Mouse (Mus musculus): ENCODE results near the gene Pitpnb. TPM values are rescaled to one million over a fixed set of nuclear protein-coding genes. Genes with fewer than 3 reads are reported as not detected.
A peak's percentile ranks its signal among the peaks of the same experiment; 100 is the strongest.

The Pitpnb gene
- polyA plus RNA-seq, 1 experiment from 2014 or later = 131 TPM

DNA sequence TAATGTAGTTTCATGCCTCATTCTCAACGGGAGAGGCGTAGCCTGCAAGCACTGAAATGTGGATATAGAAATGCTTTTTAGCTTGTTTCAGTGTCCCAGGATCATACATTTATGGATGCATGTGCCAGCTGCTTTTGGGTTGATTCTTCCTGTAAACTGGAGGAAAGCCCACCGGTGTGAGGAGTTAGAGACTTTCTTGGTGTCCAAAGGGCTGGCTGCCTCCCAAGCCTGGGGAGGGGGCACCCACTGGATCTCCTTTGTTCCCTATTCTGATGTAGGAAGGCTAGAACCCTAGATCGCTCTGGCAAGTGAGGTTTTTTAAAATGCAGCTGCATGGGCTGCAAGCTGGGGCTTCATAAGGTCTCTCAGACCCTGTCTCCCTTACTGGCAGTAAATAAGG, 93.1 kb downstream of the Pitpnb start:
- ATAC-seq (ENCODE audit: insufficient read depth, low FRiP score, low TSS enrichment) = no peak
- H3K27ac ChIP-seq (ENCODE audit: low read depth, low read length) = no peak overlapping the region
- 81% methylated on average over 4 of the region's 4 CpGs for WGBS
- H3K4me1 ChIP-seq (ENCODE audit: control insufficient read depth, insufficient read depth, low read length) = peaks cover 73% of the 10 kb centered on the region
- DNase-seq (ENCODE audit: low spot score) = no peak
- H3K27me3 ChIP-seq (ENCODE audit: control insufficient read depth, insufficient read depth, low read length) = 0 out of 2 replicates have a peak, but pooled peaks cover 3% of the 10 kb centered on the region
- peak overlapping the region; percentile 97 for H3K4me2 ChIP-seq (ENCODE audit: low read depth)
- H3K4me3 ChIP-seq (ENCODE audit: low read depth, low read length) = peak overlapping the region; percentile 95
- peak overlapping the region; percentile 26; the same call in 1 of the 2 replicates for H3K9ac ChIP-seq (ENCODE audit: low read length)
- no peaks in the 10 kb centered on the region for H3K9me3 ChIP-seq (ENCODE audit: control insufficient read depth, low read length)
- peaks cover 8% of the 10 kb centered on the region for H3K36me3 ChIP-seq (ENCODE audit: control insufficient read depth, insufficient read depth, low read length)

DNA sequence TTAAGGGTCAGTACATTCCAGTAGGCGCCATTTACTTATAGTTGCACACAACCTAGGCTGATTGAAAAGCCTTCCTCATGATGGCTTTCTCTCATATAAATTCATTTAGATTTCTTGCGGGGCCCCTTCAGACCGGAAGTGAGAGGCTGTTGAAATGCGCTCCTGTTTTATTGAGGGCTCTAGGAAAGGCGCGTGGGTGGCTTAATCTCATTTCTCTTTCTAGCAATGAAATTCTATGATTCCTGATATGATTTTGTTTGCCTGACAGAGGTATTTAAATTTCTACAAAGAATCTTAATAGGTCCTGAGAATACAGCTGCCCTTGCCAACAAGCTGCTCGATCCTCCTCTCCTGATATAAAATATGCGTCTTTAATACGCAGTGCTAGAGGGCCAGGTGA, 95.2 kb downstream of the Pitpnb start:
- DNase-seq (ENCODE audit: low spot score) (no peak), ATAC-seq (ENCODE audit: insufficient read depth, low FRiP score, low TSS enrichment) (no peak)
- Histone ChIP-seq H3K9me3 (ENCODE audit: control insufficient read depth, low read length) (no peaks in the 10 kb centered on the region), H3K36me3 (ENCODE audit: control insufficient read depth, insufficient read depth, low read length) (peaks cover 5% of the 10 kb centered on the region), H3K4me3 (ENCODE audit: low read depth, low read length) (no peak overlapping the region), H3K27me3 (ENCODE audit: control insufficient read depth, insufficient read depth, low read length) (no peaks in the 10 kb centered on the region), H3K9ac (ENCODE audit: low read length) (no peak overlapping the region), H3K4me2 (ENCODE audit: low read depth) (peak overlapping the region; percentile 97), H3K4me1 (ENCODE audit: control insufficient read depth, insufficient read depth, low read length) (peaks cover 64% of the 10 kb centered on the region), H3K27ac (ENCODE audit: low read depth, low read length) (no peak overlapping the region)
- 89% methylated on average over 9 of the region's 9 CpGs for WGBS

DNA sequence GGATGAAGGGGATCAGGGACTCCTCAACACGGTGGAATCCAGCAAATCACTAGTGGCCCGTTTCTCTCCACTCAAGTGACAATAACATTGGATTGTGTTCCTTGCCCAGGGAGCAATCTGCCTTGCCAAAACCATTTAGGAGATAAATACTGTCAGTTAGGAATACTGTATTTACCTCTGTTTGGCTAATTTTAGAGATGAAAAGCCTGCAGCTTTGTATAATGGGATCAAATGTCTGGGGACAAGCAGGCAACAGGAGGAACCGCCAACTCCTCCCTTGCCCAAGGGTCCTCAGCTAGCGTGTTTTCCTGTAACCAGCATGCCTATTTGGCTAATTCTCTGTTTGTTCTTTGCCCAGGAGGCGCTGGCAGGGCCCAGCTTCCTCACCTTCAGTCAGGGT, 95.7 kb downstream of the Pitpnb start:
- peaks cover 64% of the 10 kb centered on the region for H3K4me1 ChIP-seq (ENCODE audit: control insufficient read depth, insufficient read depth, low read length)
- no peak for DNase-seq (ENCODE audit: low spot score)

DNA sequence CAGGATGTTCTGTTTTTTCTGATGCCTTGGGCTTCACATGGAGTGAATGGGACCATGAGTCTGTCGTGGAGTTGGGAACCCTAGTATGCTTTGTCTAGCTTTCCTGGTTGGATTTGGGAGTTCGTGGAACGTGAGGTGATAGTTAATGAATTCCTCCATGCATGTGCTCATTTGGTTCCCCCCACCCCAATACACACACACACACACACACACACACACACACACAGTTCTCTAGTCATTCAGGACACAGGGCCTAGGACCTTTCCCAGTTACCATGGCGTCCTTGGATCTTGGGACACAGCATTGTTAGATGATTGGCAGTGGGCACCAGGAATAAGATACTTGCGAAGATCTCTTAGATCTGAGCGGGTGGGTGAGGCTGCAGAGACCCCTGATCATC, 98.3 kb downstream of the Pitpnb start:
- H3K4me1 ChIP-seq (ENCODE audit: control insufficient read depth, insufficient read depth, low read length) = peaks cover 56% of the 10 kb centered on the region
- DNase-seq (ENCODE audit: low spot score) = no peak
- H3K27me3 ChIP-seq (ENCODE audit: control insufficient read depth, insufficient read depth, low read length) = no peaks in the 10 kb centered on the region
- no peak overlapping the region for H3K4me3 ChIP-seq (ENCODE audit: low read depth, low read length)
- no peak overlapping the region for H3K27ac ChIP-seq (ENCODE audit: low read depth, low read length)
- no peaks in the 10 kb centered on the region; the same call in 1 of the 2 replicates for H3K36me3 ChIP-seq (ENCODE audit: control insufficient read depth, insufficient read depth, low read length)
- H3K4me2 ChIP-seq (ENCODE audit: low read depth) = no peak overlapping the region
- H3K9me3 ChIP-seq (ENCODE audit: control insufficient read depth, low read length) = no peaks in the 10 kb centered on the region
- H3K9ac ChIP-seq (ENCODE audit: low read length) = no peak overlapping the region
- no peak for ATAC-seq (ENCODE audit: insufficient read depth, low FRiP score, low TSS enrichment)
- 80% methylated on average over 6 of the region's 6 CpGs for WGBS

More for the DNA sequence above, 95.7 kb downstream of the Pitpnb start:
- H3K9me3 ChIP-seq (ENCODE audit: control insufficient read depth, low read length) = no peaks in the 10 kb centered on the region
- no peak for ATAC-seq (ENCODE audit: insufficient read depth, low FRiP score, low TSS enrichment)
- no peaks in the 10 kb centered on the region for H3K27me3 ChIP-seq (ENCODE audit: control insufficient read depth, insufficient read depth, low read length)
- H3K36me3 ChIP-seq (ENCODE audit: control insufficient read depth, insufficient read depth, low read length) = peaks cover 3% of the 10 kb centered on the region
- H3K4me3 ChIP-seq (ENCODE audit: low read depth, low read length) = no peak overlapping the region
- no peak overlapping the region; the same call in 1 of the 2 replicates for H3K4me2 ChIP-seq (ENCODE audit: low read depth)
- H3K27ac ChIP-seq (ENCODE audit: low read depth, low read length) = no peak overlapping the region
- 72% methylated on average over 5 of the region's 5 CpGs for WGBS
- no peak overlapping the region for H3K9ac ChIP-seq (ENCODE audit: low read length)

DNA sequence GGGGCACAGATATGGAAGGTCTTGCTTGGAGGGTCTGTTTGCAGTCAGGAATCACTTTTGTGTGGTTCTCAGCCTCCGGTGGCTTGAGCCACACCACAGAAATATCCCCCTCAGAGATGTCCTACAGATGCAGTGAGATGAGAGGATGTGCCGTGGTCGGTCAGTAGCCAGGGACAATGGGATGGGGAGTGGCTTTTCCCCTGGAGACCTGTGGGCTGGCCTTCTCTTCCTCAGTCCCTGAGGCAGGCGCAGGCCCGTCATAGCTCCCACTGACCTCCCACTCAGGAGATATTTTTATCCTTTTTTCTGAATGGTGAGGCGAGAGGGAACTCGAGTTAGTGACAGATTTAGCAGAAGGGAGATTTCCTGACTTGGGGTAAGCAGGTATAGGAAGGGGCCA, 99.2 kb downstream of the Pitpnb start:
- Histone ChIP-seq H3K27me3 (ENCODE audit: control insufficient read depth, insufficient read depth, low read length) (no peaks in the 10 kb centered on the region), H3K36me3 (ENCODE audit: control insufficient read depth, insufficient read depth, low read length) (no peaks in the 10 kb centered on the region; the same call in 1 of the 2 replicates), H3K9ac (ENCODE audit: low read length) (no peak overlapping the region), H3K9me3 (ENCODE audit: control insufficient read depth, low read length) (no peaks in the 10 kb centered on the region), H3K4me3 (ENCODE audit: low read depth, low read length) (no peak overlapping the region), H3K4me1 (ENCODE audit: control insufficient read depth, insufficient read depth, low read length) (peaks cover 56% of the 10 kb centered on the region), H3K4me2 (ENCODE audit: low read depth) (no peak overlapping the region), H3K27ac (ENCODE audit: low read depth, low read length) (no peak overlapping the region)
- DNase-seq (ENCODE audit: low spot score) = no peak
- WGBS = 53% methylated on average over 7 of the region's 7 CpGs
- ATAC-seq (ENCODE audit: insufficient read depth, low FRiP score, low TSS enrichment) = no peak

DNA sequence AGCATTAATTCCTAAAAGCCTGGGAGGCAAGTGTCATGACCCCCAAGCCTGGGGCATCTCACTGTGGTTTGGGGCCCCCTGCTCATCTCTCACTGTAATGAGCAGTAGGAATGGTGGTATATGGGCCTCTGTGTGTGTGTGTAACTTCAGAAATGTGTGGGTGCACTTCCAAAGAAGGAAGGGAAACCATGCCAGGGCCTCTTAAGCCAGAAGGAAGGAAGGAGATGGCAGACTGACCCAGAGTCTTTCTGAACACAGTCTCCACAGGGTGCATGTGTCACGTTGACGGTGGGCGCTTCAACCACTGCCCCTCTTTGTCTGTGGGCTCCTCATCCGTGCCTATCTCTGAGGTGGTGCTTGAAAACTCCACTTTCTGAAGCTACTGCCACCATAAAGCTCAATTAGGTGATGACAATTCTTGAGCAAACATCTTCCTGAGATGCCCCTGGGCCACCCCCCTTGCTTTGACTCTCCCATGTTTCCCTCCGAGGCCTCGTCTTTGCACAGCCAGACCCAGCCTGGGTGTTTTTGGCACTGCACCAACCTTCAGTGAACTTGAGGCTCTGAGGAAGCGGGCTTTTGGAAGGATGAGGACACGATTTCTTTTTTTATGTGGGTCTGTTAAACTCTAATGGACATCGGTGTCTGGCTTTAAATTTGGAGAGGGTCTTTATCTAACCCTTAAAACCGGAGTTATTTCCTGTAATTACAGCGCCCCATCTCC, 100.6 kb downstream of the Pitpnb start:
- no peak overlapping the region for H3K27ac ChIP-seq (ENCODE audit: low read depth, low read length)
- peaks cover 51% of the 10 kb centered on the region for H3K4me1 ChIP-seq (ENCODE audit: control insufficient read depth, insufficient read depth, low read length)
- WGBS = 72% methylated on average over 11 of the region's 11 CpGs
- ATAC-seq (ENCODE audit: insufficient read depth, low FRiP score, low TSS enrichment) = no peak
- no peaks in the 10 kb centered on the region; the same call in 1 of the 2 replicates for H3K36me3 ChIP-seq (ENCODE audit: control insufficient read depth, insufficient read depth, low read length)
- H3K4me3 ChIP-seq (ENCODE audit: low read depth, low read length) = no peak overlapping the region
- no peaks in the 10 kb centered on the region for H3K27me3 ChIP-seq (ENCODE audit: control insufficient read depth, insufficient read depth, low read length)
- H3K9ac ChIP-seq (ENCODE audit: low read length) = no peak overlapping the region
- no peaks in the 10 kb centered on the region for H3K9me3 ChIP-seq (ENCODE audit: control insufficient read depth, low read length)
- no peak overlapping the region for H3K4me2 ChIP-seq (ENCODE audit: low read depth)
- DNase-seq (ENCODE audit: low spot score) = no peak

DNA sequence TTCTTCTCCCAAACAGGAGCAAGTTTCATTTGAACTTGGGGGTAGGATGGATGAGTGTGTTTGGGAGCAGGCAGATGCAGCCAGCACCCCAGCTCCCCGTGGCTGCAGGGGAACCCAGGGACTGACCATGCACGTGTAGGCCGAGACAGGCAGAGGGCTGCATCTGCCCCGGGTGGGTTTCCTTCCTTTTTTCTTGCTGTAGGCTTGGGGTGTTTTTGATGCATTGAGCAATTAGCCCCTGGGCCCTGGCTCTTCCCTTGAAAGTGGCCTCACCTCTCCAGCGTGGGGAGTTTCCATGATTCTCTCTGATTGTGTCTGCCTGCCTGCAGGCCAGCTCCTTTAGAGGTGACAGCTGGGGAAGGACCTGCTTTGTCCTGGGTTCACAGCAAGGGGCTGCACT, 102.3 kb downstream of the Pitpnb start:
- H3K4me3 ChIP-seq (ENCODE audit: low read depth, low read length) = no peak overlapping the region
- no peak overlapping the region for H3K27ac ChIP-seq (ENCODE audit: low read depth, low read length)
- ATAC-seq (ENCODE audit: insufficient read depth, low FRiP score, low TSS enrichment) (no peak), DNase-seq (ENCODE audit: low spot score) (no peak)
- H3K36me3 ChIP-seq (ENCODE audit: control insufficient read depth, insufficient read depth, low read length) = no peaks in the 10 kb centered on the region; the same call in 1 of the 2 replicates
- no peaks in the 10 kb centered on the region for H3K27me3 ChIP-seq (ENCODE audit: control insufficient read depth, insufficient read depth, low read length)
- H3K4me1 ChIP-seq (ENCODE audit: control insufficient read depth, insufficient read depth, low read length) = peaks cover 46% of the 10 kb centered on the region
- WGBS = 49% methylated on average over 5 of the region's 5 CpGs
- H3K4me2 ChIP-seq (ENCODE audit: low read depth) = no peak overlapping the region
- H3K9ac ChIP-seq (ENCODE audit: low read length) = no peak overlapping the region
- H3K9me3 ChIP-seq (ENCODE audit: control insufficient read depth, low read length) = no peaks in the 10 kb centered on the region

DNA sequence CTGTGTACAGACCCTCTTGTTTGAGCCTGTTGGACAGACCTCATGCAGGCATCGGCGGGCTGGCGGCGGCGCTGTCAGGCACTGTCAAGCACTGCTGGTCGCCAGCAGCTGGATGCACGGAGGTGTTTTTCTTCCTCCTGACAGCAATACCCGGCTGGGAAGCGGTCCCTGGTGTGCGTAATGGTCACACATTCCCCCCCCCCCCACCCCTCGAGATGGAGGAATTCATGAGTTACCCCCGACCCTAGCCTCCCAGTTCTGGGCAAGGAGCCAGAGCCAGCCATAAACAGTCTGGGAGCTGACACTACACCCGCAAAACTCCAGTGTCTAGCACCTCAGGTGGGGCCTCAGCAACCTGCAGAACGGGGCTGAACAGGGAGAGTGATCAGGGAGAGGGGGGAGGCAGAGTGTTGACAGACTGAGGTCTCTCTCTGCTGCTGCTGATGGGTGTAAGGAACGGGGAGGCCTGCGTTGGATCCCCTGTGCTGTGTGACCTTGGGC, 103.8 kb downstream of the Pitpnb start:
- WGBS = 29% methylated on average over 16 of the region's 16 CpGs
- Histone ChIP-seq H3K9me3 (ENCODE audit: control insufficient read depth, low read length) (no peaks in the 10 kb centered on the region), H3K9ac (ENCODE audit: low read length) (no peak overlapping the region), H3K4me3 (ENCODE audit: low read depth, low read length) (no peak overlapping the region), H3K27me3 (ENCODE audit: control insufficient read depth, insufficient read depth, low read length) (no peaks in the 10 kb centered on the region), H3K36me3 (ENCODE audit: control insufficient read depth, insufficient read depth, low read length) (no peaks in the 10 kb centered on the region), H3K4me2 (ENCODE audit: low read depth) (no peak overlapping the region), H3K27ac (ENCODE audit: low read depth, low read length) (no peak overlapping the region), H3K4me1 (ENCODE audit: control insufficient read depth, insufficient read depth, low read length) (peaks cover 39% of the 10 kb centered on the region)
- ATAC-seq (ENCODE audit: insufficient read depth, low FRiP score, low TSS enrichment) (peak; percentile 67), DNase-seq (ENCODE audit: low spot score) (peak; percentile 56)

DNA sequence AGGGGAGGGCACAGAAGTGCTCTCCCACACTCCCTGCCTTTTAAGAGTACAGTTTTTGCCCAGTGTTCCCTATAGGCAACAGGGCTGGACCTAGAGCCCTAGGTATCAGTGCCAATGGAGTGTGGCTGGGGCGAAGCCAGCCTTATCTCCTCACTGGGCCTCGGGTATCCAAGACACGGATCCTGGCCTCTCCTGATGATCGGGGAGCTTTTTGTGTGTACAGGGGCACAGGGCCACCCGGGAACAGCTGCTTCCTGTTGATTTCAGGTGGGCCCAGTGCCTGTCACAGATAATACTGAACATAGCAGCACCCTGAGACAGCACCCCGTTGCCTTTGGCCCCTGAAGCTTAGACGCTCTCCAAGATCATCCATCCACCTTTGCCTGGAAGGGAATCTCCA, 105.7 kb downstream of the Pitpnb start:
- ATAC-seq (ENCODE audit: insufficient read depth, low FRiP score, low TSS enrichment) (no peak), DNase-seq (ENCODE audit: low spot score) (no peak)
- H3K9me3 ChIP-seq (ENCODE audit: control insufficient read depth, low read length) = no peaks in the 10 kb centered on the region
- H3K27me3 ChIP-seq (ENCODE audit: control insufficient read depth, insufficient read depth, low read length) = no peaks in the 10 kb centered on the region
- 0 out of 2 replicates have a peak, but pooled peaks cover 2% of the 10 kb centered on the region for H3K36me3 ChIP-seq (ENCODE audit: control insufficient read depth, insufficient read depth, low read length)
- H3K4me3 ChIP-seq (ENCODE audit: low read depth, low read length) = no peak overlapping the region
- no peak overlapping the region for H3K27ac ChIP-seq (ENCODE audit: low read depth, low read length)
- no peak overlapping the region for H3K4me2 ChIP-seq (ENCODE audit: low read depth)
- H3K9ac ChIP-seq (ENCODE audit: low read length) = no peak overlapping the region
- peaks cover 27% of the 10 kb centered on the region for H3K4me1 ChIP-seq (ENCODE audit: control insufficient read depth, insufficient read depth, low read length)
- WGBS = 88% methylated on average over 7 of the region's 7 CpGs
